Mouse (Mus musculus) spleen, postnatal 14 days (tissue): Measurements from ENCODE around the gene Fam213b.
A peak's percentile ranks its signal among the peaks of the same experiment; 100 is the strongest.

Experiments used
- DNase-seq, 2 experiments: peaks; one replicate each; pipeline ENCODE4 v3.0.0; 2021 to 2022; ENCODE audit warnings: low spot score in 2 of 2

Gene Fam213b

GRCm38 (mm10) chr4:154898506-154899446 lies at the start of gene Fam213b:
Gene Fam213b (minus strand): TSS chr4:154899135.
- peak; percentile 47 to 48 for DNase-seq

GRCm38 (mm10) chr4:154948066-154948939 lies 49.4 kb upstream of the Fam213b start:
- no peak for DNase-seq

GRCm38 (mm10) chr4:154946319-154946718 lies 47.4 kb upstream of the Fam213b start:
- no peak for DNase-seq

GRCm38 (mm10) chr4:154944121-154944590 lies 45.2 kb upstream of the Fam213b start:
- DNase-seq = peak; percentile 60 to 73

GRCm38 (mm10) chr4:154943323-154944039 lies 44.5 kb upstream of the Fam213b start:
- no peak for DNase-seq

- DNase-seq = no peak
These were observed 43.8 kb upstream of the Fam213b start for GRCm38 (mm10) chr4:154942632-154943322.

- DNase-seq = no peak
These were observed 42.9 kb upstream of the Fam213b start for GRCm38 (mm10) chr4:154941831-154942230.

- DNase-seq = no peak
These were observed 41.2 kb upstream of the Fam213b start for GRCm38 (mm10) chr4:154940156-154940555.

GRCm38 (mm10) chr4:154937746-154938145 lies 38.8 kb upstream of the Fam213b start:
- DNase-seq = no peak

- DNase-seq = no peak
These were observed 37.8 kb upstream of the Fam213b start for GRCm38 (mm10) chr4:154936542-154937255.

- DNase-seq = no peak
These were observed 36.9 kb upstream of the Fam213b start for GRCm38 (mm10) chr4:154935788-154936187.

GRCm38 (mm10) chr4:154934800-154935199 lies 35.9 kb upstream of the Fam213b start:
- DNase-seq = no peak

- DNase-seq = no peak
These were observed 34.5 kb upstream of the Fam213b start for GRCm38 (mm10) chr4:154933306-154933907.

GRCm38 (mm10) chr4:154929088-154929660 lies 30.2 kb upstream of the Fam213b start:
- peak; percentile 49 to 51 for DNase-seq

- DNase-seq = no peak
These were observed 29.6 kb upstream of the Fam213b start, which contains the start of gene Tnfrsf14 for GRCm38 (mm10) chr4:154928395-154929087. Gene Tnfrsf14 (minus strand): TSS chr4:154928563.

GRCm38 (mm10) chr4:154927899-154928337 lies 29.0 kb upstream of the Fam213b start:
- DNase-seq = no peak

GRCm38 (mm10) chr4:154926969-154927898 lies 28.3 kb upstream of the Fam213b start:
- DNase-seq = no peak

- peak in 1 of 2 experiments; percentile 73 for DNase-seq
These were observed 26.5 kb upstream of the Fam213b start for GRCm38 (mm10) chr4:154925413-154925812.
